Mouse (Mus musculus) liver, adult 2 months (tissue): Measurements from ENCODE around the gene Fcnb.

ENCODE experiments used
- CTCF ChIP-seq: fragments of 200-500 bp; IDR thresholded peaks from 2 replicates; pipeline ENCODE4 v1.5.1; 2011; ENCODE audit warnings: low read depth, low read length, control low read depth
- POLR2A ChIP-seq: fragments of 200-500 bp; IDR thresholded peaks from 2 replicates; pipeline ENCODE4 v1.6.1; 2011; ENCODE audit warnings: low read length, control low read depth; ENCODE audit not compliant: insufficient read depth; ENCODE audit errors: extremely low read depth

- TF ChIP-seq POLR2A (no peak), CTCF (no peak)
Measured at GRCm38 (mm10) chr2:28091042-28091441, 6.4 kb upstream of the Fcnb start.
